Mouse (Mus musculus) hindbrain, embryonic 11.5 days (tissue): ENCODE results near the gene Itpr3. TPM values are rescaled to one million over a fixed set of nuclear protein-coding genes. Genes with fewer than 3 reads are reported as not detected.

Experiments
- ATAC-seq: fragments of 200-750 bp; cut with Nextera tagmentation; 2 replicates; pipeline ENCODE4 v1.8.0; 2017; ENCODE audit warnings: mild to moderate bottlenecking, moderate TSS enrichment, moderate library complexity; ENCODE audit not compliant: low FRiP score
- DNase-seq: peaks from one replicate; pipeline ENCODE4 v3.0.0-alpha.2; 2015; ENCODE audit warnings: low spot score
- H3K27ac ChIP-seq: fragments of 300-500 bp; sonication (generic); 2 replicates; pipeline ENCODE4 v1.5.1; 2014; ENCODE audit warnings: mild to moderate bottlenecking, low read depth, low read length
- H3K27me3 ChIP-seq: fragments of 300-500 bp; sonication (generic); 2 replicates; pipeline ENCODE4 v1.6.1; 2014; ENCODE audit warnings: mild to moderate bottlenecking, low read length, moderate library complexity, mixed read lengths; ENCODE audit not compliant: control insufficient read depth, insufficient read depth
- H3K36me3 ChIP-seq: fragments of 300-500 bp; sonication (generic); 2 replicates; pipeline ENCODE4 v1.6.1; 2014; ENCODE audit warnings: mild to moderate bottlenecking, low read length, moderate library complexity, mixed read lengths; ENCODE audit not compliant: control insufficient read depth, insufficient read depth
- H3K4me1 ChIP-seq: fragments of 300-500 bp; sonication (generic); replicated peaks from 2 replicates; pipeline ENCODE4 v1.6.1; 2014; ENCODE audit warnings: low read length, mixed read lengths; ENCODE audit not compliant: control insufficient read depth, insufficient read depth
- H3K4me2 ChIP-seq: fragments of 300-500 bp; sonication (generic); replicated peaks from 2 replicates; pipeline ENCODE4 v1.6.1; 2014; ENCODE audit warnings: mild to moderate bottlenecking, low read depth, low read length
- H3K4me3 ChIP-seq: fragments of 300-500 bp; sonication (generic); 2 replicates; pipeline ENCODE4 v1.5.1; 2014; ENCODE audit warnings: low read depth, low read length
- H3K9ac ChIP-seq: fragments of 300-500 bp; sonication (generic); 2 replicates; pipeline ENCODE4 v1.6.1; 2014; ENCODE audit warnings: low read depth, low read length
- H3K9me3 ChIP-seq: fragments of 300-500 bp; sonication (generic); 2 replicates; pipeline ENCODE4 v1.6.1; 2016; ENCODE audit warnings: low read length; ENCODE audit not compliant: control insufficient read depth
- WGBS: fragments of 180-500 bp; shearing (Covaris S2); extraction: QIAGEN DNeasy Blood & Tissue Kit; methylation state at CpG from one replicate; pipeline ENCODE4 v1.1.7; 2014; 5-methylcytosine and 5-hydroxymethylcytosine counted together
- polyA plus RNA-seq: library from polyadenylated mRNA; unstranded; fragments of >200 nt; fragmentation: Nextera tagmentation; extraction: Ambion mirVana; gene quantifications from 2 replicates; pipeline ENCODE4 v1.2.1, GENCODE M21; 2014

Gene Itpr3
- polyA plus RNA-seq, result 1.2 and 1.3 TPM in 2 replicates

- no peaks in the 10 kb centered on the region; the same call in 1 of the 2 replicates for H3K4me1 ChIP-seq
- H3K4me2 ChIP-seq, result peak within 1 kb of the TSS; percentile 83
- DNase-seq (peak; percentile 54), ATAC-seq (no peak)
- no peak within 1 kb of the TSS for H3K27ac ChIP-seq
- peaks cover 32% of the 10 kb centered on the region for H3K27me3 ChIP-seq
- H3K36me3 ChIP-seq, result no peaks in the 10 kb centered on the region
- WGBS, result 0% methylated on average over 62 of the region's 66 CpGs
- peak within 1 kb of the TSS; percentile 49 for H3K9ac ChIP-seq
- H3K4me3 ChIP-seq, result peak within 1 kb of the TSS; percentile 44
- H3K9me3 ChIP-seq, result no peaks in the 10 kb centered on the region
Observed at GRCm38 (mm10) chr17:27056812-27057516, at the start of gene Itpr3. Gene Itpr3, plus strand, starts transcription at chr17:27057304.

- no peak overlapping the region for H3K9ac ChIP-seq
- no peaks in the 10 kb centered on the region for H3K27me3 ChIP-seq
- DNase-seq, result no peak
- WGBS, result 85% methylated on average over 2 of the region's 2 CpGs
- H3K4me1 ChIP-seq, result no peaks in the 10 kb centered on the region
- no peaks in the 10 kb centered on the region for H3K9me3 ChIP-seq
- no peak for ATAC-seq
- no peak overlapping the region for H3K27ac ChIP-seq
- no peak overlapping the region for H3K4me3 ChIP-seq
- H3K4me2 ChIP-seq, result no peak overlapping the region
- no peaks in the 10 kb centered on the region for H3K36me3 ChIP-seq
Observed at GRCm38 (mm10) chr17:27008277-27008676, 48.8 kb upstream of the Itpr3 start.

GRCm38 (mm10) chr17:27011167-27011566 is 45.9 kb upstream of the Itpr3 start:
- no peak overlapping the region for H3K27ac ChIP-seq
- no peak overlapping the region for H3K9ac ChIP-seq
- DNase-seq (no peak), ATAC-seq (no peak)
- WGBS, result 87% methylated on average over 10 of the region's 10 CpGs
- no peaks in the 10 kb centered on the region for H3K27me3 ChIP-seq
- no peaks in the 10 kb centered on the region for H3K9me3 ChIP-seq
- H3K36me3 ChIP-seq, result no peaks in the 10 kb centered on the region
- no peak overlapping the region for H3K4me3 ChIP-seq
- H3K4me1 ChIP-seq, result no peaks in the 10 kb centered on the region
- H3K4me2 ChIP-seq, result no peak overlapping the region

- DNase-seq (no peak), ATAC-seq (no peak)
- no peaks in the 10 kb centered on the region for H3K4me1 ChIP-seq
- no peak overlapping the region for H3K4me3 ChIP-seq
- WGBS, result 69% methylated on average over 14 of the region's 14 CpGs
- H3K9ac ChIP-seq, result no peak overlapping the region
- no peaks in the 10 kb centered on the region for H3K9me3 ChIP-seq
- no peaks in the 10 kb centered on the region for H3K27me3 ChIP-seq
- H3K4me2 ChIP-seq, result no peak overlapping the region
- H3K36me3 ChIP-seq, result no peaks in the 10 kb centered on the region
- H3K27ac ChIP-seq, result no peak overlapping the region
Observed at GRCm38 (mm10) chr17:27011998-27012672, 45.0 kb upstream of the Itpr3 start.

- H3K36me3 ChIP-seq, result no peaks in the 10 kb centered on the region
- no peaks in the 10 kb centered on the region for H3K9me3 ChIP-seq
- H3K4me1 ChIP-seq, result no peaks in the 10 kb centered on the region
- no peak overlapping the region for H3K4me2 ChIP-seq
- H3K27ac ChIP-seq, result no peak overlapping the region
- 37% methylated on average over 6 of the region's 6 CpGs for WGBS
- ATAC-seq (no peak), DNase-seq (no peak)
- H3K27me3 ChIP-seq, result no peaks in the 10 kb centered on the region
- no peak overlapping the region for H3K9ac ChIP-seq
- no peak overlapping the region for H3K4me3 ChIP-seq
Observed at GRCm38 (mm10) chr17:27012909-27013308, 44.2 kb upstream of the Itpr3 start.

- Histone ChIP-seq H3K4me2 (peak overlapping the region; percentile 61), H3K4me3 (peak overlapping the region; percentile 36), H3K4me1 (peaks cover 3% of the 10 kb centered on the region; the same call in 1 of the 2 replicates), H3K27ac (no peak overlapping the region), H3K9me3 (no peaks in the 10 kb centered on the region), H3K9ac (peak overlapping the region; percentile 55; the same call in 1 of the 2 replicates), H3K36me3 (0 out of 2 replicates have a peak, but pooled peaks cover 4% of the 10 kb centered on the region), H3K27me3 (no peaks in the 10 kb centered on the region)
- peak; percentile 95 for DNase-seq
- peak; percentile 69 for ATAC-seq
- 9% methylated on average over 34 of the region's 34 CpGs for WGBS
Observed at GRCm38 (mm10) chr17:27017564-27018499, 39.3 kb upstream of the Itpr3 start.

- ATAC-seq, result no peak
- peak overlapping the region; percentile 36 for H3K4me3 ChIP-seq
Observed at GRCm38 (mm10) chr17:27018555-27019196, 38.4 kb upstream of the Itpr3 start.

GRCm38 (mm10) chr17:27021076-27021475 is 36.0 kb upstream of the Itpr3 start:
- H3K36me3 ChIP-seq, result 0 out of 2 replicates have a peak, but pooled peaks cover 5% of the 10 kb centered on the region
- no peak overlapping the region for H3K9ac ChIP-seq
- H3K4me1 ChIP-seq, result peaks cover 3% of the 10 kb centered on the region; the same call in 1 of the 2 replicates
- no peak for DNase-seq
- ATAC-seq, result no peak
- no peak overlapping the region for H3K4me2 ChIP-seq
- H3K4me3 ChIP-seq, result no peak overlapping the region
- 91% methylated on average over 14 of the region's 14 CpGs for WGBS
- no peak overlapping the region for H3K27ac ChIP-seq
- H3K9me3 ChIP-seq, result no peaks in the 10 kb centered on the region
- no peaks in the 10 kb centered on the region for H3K27me3 ChIP-seq

More at GRCm38 (mm10) chr17:27018555-27019196, 38.4 kb upstream of the Itpr3 start:
- WGBS, result 44% methylated on average over 12 of the region's 12 CpGs
- Histone ChIP-seq H3K4me2 (peak overlapping the region; percentile 61), H3K4me1 (peaks cover 3% of the 10 kb centered on the region; the same call in 1 of the 2 replicates), H3K27me3 (no peaks in the 10 kb centered on the region), H3K9me3 (no peaks in the 10 kb centered on the region), H3K36me3 (0 out of 2 replicates have a peak, but pooled peaks cover 5% of the 10 kb centered on the region), H3K27ac (no peak overlapping the region), H3K9ac (0 out of 2 replicates have a peak overlapping the region, but pooled peaks have one; percentile 50)
- no peak for DNase-seq
